Mouse (Mus musculus): ENCODE results near the gene Bcas3. TPM values are rescaled to one million over a fixed set of nuclear protein-coding genes. Genes with fewer than 3 reads are reported as not detected.
"Not testable (repeated sequence)": the region's sequence is repeated elsewhere in the genome, so short reads cannot be mapped to it uniquely, and the experiment has no call there.

The Bcas3 gene
- polyA plus RNA-seq, 1 experiment from 2014 or later: 24.8 TPM

GRCm38 (mm10) chr11:85709147-85709546 lies 356.2 kb downstream of the Bcas3 start:
- Histone ChIP-seq H3K9ac (ENCODE audit: low read depth, low read length) (no peak overlapping the region), H3K4me3 (ENCODE audit: low read depth, low read length) (no peak overlapping the region), H3K36me3 (ENCODE audit: control insufficient read depth, insufficient read depth, low read length) (no peaks in the 10 kb centered on the region), H3K4me1 (replicated peaks; ENCODE audit: control insufficient read depth, insufficient read depth, low read length) (0 out of 2 replicates have a peak, but pooled peaks cover 3% of the 10 kb centered on the region), H3K9me3 (ENCODE audit: control insufficient read depth, low read length) (no peaks in the 10 kb centered on the region), H3K27me3 (replicated peaks; ENCODE audit: control insufficient read depth, insufficient read depth, low read length) (no peaks in the 10 kb centered on the region), H3K4me2 (no peak overlapping the region), H3K27ac (ENCODE audit: low read depth, low read length) (no peak overlapping the region)
- no peak for DNase-seq (ENCODE audit: low spot score)
- ATAC-seq (replicated peaks; ENCODE audit: low FRiP score): no peak
- WGBS: 79% methylated on average over 6 of the region's 6 CpGs

GRCm38 (mm10) chr11:85710155-85710554 lies 357.2 kb downstream of the Bcas3 start:
- no peak overlapping the region for H3K4me3 ChIP-seq (ENCODE audit: low read depth, low read length)
- H3K9ac ChIP-seq (ENCODE audit: low read depth, low read length): no peak overlapping the region
- H3K9me3 ChIP-seq (ENCODE audit: control insufficient read depth, low read length): no peaks in the 10 kb centered on the region
- DNase-seq (ENCODE audit: low spot score): no peak
- H3K36me3 ChIP-seq (ENCODE audit: control insufficient read depth, insufficient read depth, low read length): no peaks in the 10 kb centered on the region
- 44% methylated on average over 7 of the region's 7 CpGs for WGBS
- 0 out of 2 replicates have a peak, but pooled peaks cover 3% of the 10 kb centered on the region for H3K4me1 ChIP-seq (replicated peaks; ENCODE audit: control insufficient read depth, insufficient read depth, low read length)
- ATAC-seq (replicated peaks; ENCODE audit: low FRiP score): no peak
- H3K4me2 ChIP-seq: no peak overlapping the region
- H3K27me3 ChIP-seq (replicated peaks; ENCODE audit: control insufficient read depth, insufficient read depth, low read length): no peaks in the 10 kb centered on the region
- no peak overlapping the region for H3K27ac ChIP-seq (ENCODE audit: low read depth, low read length)

GRCm38 (mm10) chr11:85712026-85712804 lies 359.2 kb downstream of the Bcas3 start:
- WGBS: 88% methylated on average over 8 of the region's 8 CpGs
- Histone ChIP-seq H3K4me2 (no peak overlapping the region), H3K9ac (ENCODE audit: low read depth, low read length) (no peak overlapping the region), H3K36me3 (ENCODE audit: control insufficient read depth, insufficient read depth, low read length) (no peaks in the 10 kb centered on the region), H3K27ac (ENCODE audit: low read depth, low read length) (no peak overlapping the region), H3K4me3 (ENCODE audit: low read depth, low read length) (no peak overlapping the region), H3K4me1 (replicated peaks; ENCODE audit: control insufficient read depth, insufficient read depth, low read length) (0 out of 2 replicates have a peak, but pooled peaks cover 3% of the 10 kb centered on the region), H3K27me3 (replicated peaks; ENCODE audit: control insufficient read depth, insufficient read depth, low read length) (no peaks in the 10 kb centered on the region), H3K9me3 (ENCODE audit: control insufficient read depth, low read length) (no peaks in the 10 kb centered on the region)
- ATAC-seq (replicated peaks; ENCODE audit: low FRiP score) (no peak), DNase-seq (ENCODE audit: low spot score) (no peak)

GRCm38 (mm10) chr11:85712860-85713813 lies 360.2 kb downstream of the Bcas3 start:
- WGBS: 49% methylated on average over 19 of the region's 19 CpGs
- Histone ChIP-seq H3K4me1 (replicated peaks; ENCODE audit: control insufficient read depth, insufficient read depth, low read length) (0 out of 2 replicates have a peak, but pooled peaks cover 3% of the 10 kb centered on the region), H3K4me3 (ENCODE audit: low read depth, low read length) (no peak overlapping the region), H3K9ac (ENCODE audit: low read depth, low read length) (no peak overlapping the region), H3K27me3 (replicated peaks; ENCODE audit: control insufficient read depth, insufficient read depth, low read length) (no peaks in the 10 kb centered on the region), H3K9me3 (ENCODE audit: control insufficient read depth, low read length) (no peaks in the 10 kb centered on the region), H3K36me3 (ENCODE audit: control insufficient read depth, insufficient read depth, low read length) (no peaks in the 10 kb centered on the region), H3K27ac (ENCODE audit: low read depth, low read length) (no peak overlapping the region), H3K4me2 (no peak overlapping the region)
- ATAC-seq (replicated peaks; ENCODE audit: low FRiP score): no peak
- DNase-seq (ENCODE audit: low spot score): peak; percentile 59

GRCm38 (mm10) chr11:85713814-85714208 lies 360.8 kb downstream of the Bcas3 start:
- Histone ChIP-seq H3K4me2 (no peak overlapping the region), H3K9me3 (ENCODE audit: control insufficient read depth, low read length) (no peaks in the 10 kb centered on the region), H3K27me3 (replicated peaks; ENCODE audit: control insufficient read depth, insufficient read depth, low read length) (no peaks in the 10 kb centered on the region), H3K9ac (ENCODE audit: low read depth, low read length) (no peak overlapping the region), H3K4me1 (replicated peaks; ENCODE audit: control insufficient read depth, insufficient read depth, low read length) (0 out of 2 replicates have a peak, but pooled peaks cover 3% of the 10 kb centered on the region), H3K27ac (ENCODE audit: low read depth, low read length) (no peak overlapping the region), H3K36me3 (ENCODE audit: control insufficient read depth, insufficient read depth, low read length) (no peaks in the 10 kb centered on the region), H3K4me3 (ENCODE audit: low read depth, low read length) (no peak overlapping the region)
- DNase-seq (ENCODE audit: low spot score): no peak
- no peak for ATAC-seq (replicated peaks; ENCODE audit: low FRiP score)
- WGBS: 33% methylated on average over 2 of the region's 2 CpGs

GRCm38 (mm10) chr11:85714312-85714931 lies 361.5 kb downstream of the Bcas3 start:
- 40% methylated on average over 7 of the region's 7 CpGs for WGBS
- no peak for ATAC-seq (replicated peaks; ENCODE audit: low FRiP score)
- Histone ChIP-seq H3K4me3 (ENCODE audit: low read depth, low read length) (no peak overlapping the region), H3K9me3 (ENCODE audit: control insufficient read depth, low read length) (no peaks in the 10 kb centered on the region), H3K9ac (ENCODE audit: low read depth, low read length) (no peak overlapping the region), H3K4me1 (replicated peaks; ENCODE audit: control insufficient read depth, insufficient read depth, low read length) (peaks cover 6% of the 10 kb centered on the region), H3K36me3 (ENCODE audit: control insufficient read depth, insufficient read depth, low read length) (no peaks in the 10 kb centered on the region), H3K4me2 (no peak overlapping the region), H3K27me3 (replicated peaks; ENCODE audit: control insufficient read depth, insufficient read depth, low read length) (no peaks in the 10 kb centered on the region), H3K27ac (ENCODE audit: low read depth, low read length) (no peak overlapping the region)
- DNase-seq (ENCODE audit: low spot score): no peak

- H3K27ac ChIP-seq (ENCODE audit: low read depth, low read length); H3K36me3 ChIP-seq (ENCODE audit: control insufficient read depth, insufficient read depth, low read length); H3K4me3 ChIP-seq (ENCODE audit: low read depth, low read length); H3K27me3 ChIP-seq (replicated peaks; ENCODE audit: control insufficient read depth, insufficient read depth, low read length); H3K9ac ChIP-seq (ENCODE audit: low read depth, low read length); H3K9me3 ChIP-seq (ENCODE audit: control insufficient read depth, low read length); H3K4me2 ChIP-seq; ATAC-seq (replicated peaks; ENCODE audit: low FRiP score); DNase-seq (ENCODE audit: low spot score): not testable (repeated sequence)
- peaks cover 23% of the 10 kb centered on the region for H3K4me1 ChIP-seq (replicated peaks; ENCODE audit: control insufficient read depth, insufficient read depth, low read length)
- WGBS: 77% methylated on average over 2 of the region's 2 CpGs
Observed at GRCm38 (mm10) chr11:85716730-85717129, 363.8 kb downstream of the Bcas3 start.

- no peaks in the 10 kb centered on the region for H3K9me3 ChIP-seq (ENCODE audit: control insufficient read depth, low read length)
- H3K4me2 ChIP-seq: peak overlapping the region; percentile 42
- H3K4me3 ChIP-seq (ENCODE audit: low read depth, low read length): no peak overlapping the region
- no peaks in the 10 kb centered on the region for H3K36me3 ChIP-seq (ENCODE audit: control insufficient read depth, insufficient read depth, low read length)
- 87% methylated on average over 10 of the region's 10 CpGs for WGBS
- DNase-seq (ENCODE audit: low spot score): no peak
- ATAC-seq (replicated peaks; ENCODE audit: low FRiP score): no peak
- no peaks in the 10 kb centered on the region for H3K27me3 ChIP-seq (replicated peaks; ENCODE audit: control insufficient read depth, insufficient read depth, low read length)
- peaks cover 20% of the 10 kb centered on the region for H3K4me1 ChIP-seq (replicated peaks; ENCODE audit: control insufficient read depth, insufficient read depth, low read length)
- no peak overlapping the region for H3K9ac ChIP-seq (ENCODE audit: low read depth, low read length)
- no peak overlapping the region for H3K27ac ChIP-seq (ENCODE audit: low read depth, low read length)
Observed at GRCm38 (mm10) chr11:85719091-85719490, 366.1 kb downstream of the Bcas3 start.
